Mouse (Mus musculus) embryonic facial prominence, embryonic 15.5 days (tissue): ENCODE data around the gene Il4. TPM values are rescaled to one million over a fixed set of nuclear protein-coding genes. Genes with fewer than 3 reads are reported as not detected.
"Not testable (repeated sequence)": the region's sequence is repeated elsewhere in the genome, so short reads cannot be mapped to it uniquely, and the experiment has no call there.

Experiments used
- ATAC-seq: fragments of 200-750 bp; cut with Nextera tagmentation; 2 replicates; pipeline ENCODE4 v1.8.0; 2017; ENCODE audit warnings: low read depth, moderate TSS enrichment; ENCODE audit not compliant: insufficient number of reproducible peaks, low FRiP score, low TSS enrichment
- H3K27ac ChIP-seq: fragments of 300-500 bp; sonication (generic); replicated peaks from 2 replicates; pipeline ENCODE4 v1.5.1; 2015; ENCODE audit warnings: mild to moderate bottlenecking, inconsistent platforms
- H3K27me3 ChIP-seq: fragments of 300-500 bp; sonication (generic); 2 replicates; pipeline ENCODE4 v1.6.1; 2015; ENCODE audit warnings: inconsistent platforms
- H3K36me3 ChIP-seq: fragments of 300-500 bp; sonication (generic); 2 replicates; pipeline ENCODE4 v1.6.1; 2015; ENCODE audit warnings: mild to moderate bottlenecking, inconsistent platforms
- H3K4me1 ChIP-seq: fragments of 300-500 bp; sonication (generic); 2 replicates; pipeline ENCODE4 v1.6.1; 2015; ENCODE audit warnings: inconsistent platforms
- H3K4me2 ChIP-seq: fragments of 300-500 bp; sonication (generic); replicated peaks from 2 replicates; pipeline ENCODE4 v1.6.1; 2015; ENCODE audit warnings: mild to moderate bottlenecking, inconsistent platforms
- H3K4me3 ChIP-seq: fragments of 300-500 bp; sonication (generic); replicated peaks from 2 replicates; pipeline ENCODE4 v1.5.1; 2015; ENCODE audit warnings: mild to moderate bottlenecking, inconsistent platforms
- H3K9ac ChIP-seq: fragments of 300-500 bp; sonication (generic); 2 replicates; pipeline ENCODE4 v1.6.1; 2015; ENCODE audit warnings: inconsistent platforms
- H3K9me3 ChIP-seq: fragments of 300-500 bp; sonication (generic); replicated peaks from 2 replicates; pipeline ENCODE4 v1.6.1; 2016; ENCODE audit warnings: inconsistent platforms
- WGBS: fragments of 180-500 bp; shearing (Covaris S2); methylation state at CpG from one replicate; pipeline ENCODE4 v1.1.7; 2015; 5-methylcytosine and 5-hydroxymethylcytosine counted together
- polyA plus RNA-seq: library from polyadenylated mRNA; unstranded; fragments of >200 nt; fragmentation: Nextera tagmentation; extraction: Ambion mirVana; gene quantifications from 2 replicates; pipeline ENCODE4 v1.2.1, GENCODE M21; 2015

Il4 gene
- polyA plus RNA-seq, 1 experiment from 2014 or later, result 2.6 TPM

DNA sequence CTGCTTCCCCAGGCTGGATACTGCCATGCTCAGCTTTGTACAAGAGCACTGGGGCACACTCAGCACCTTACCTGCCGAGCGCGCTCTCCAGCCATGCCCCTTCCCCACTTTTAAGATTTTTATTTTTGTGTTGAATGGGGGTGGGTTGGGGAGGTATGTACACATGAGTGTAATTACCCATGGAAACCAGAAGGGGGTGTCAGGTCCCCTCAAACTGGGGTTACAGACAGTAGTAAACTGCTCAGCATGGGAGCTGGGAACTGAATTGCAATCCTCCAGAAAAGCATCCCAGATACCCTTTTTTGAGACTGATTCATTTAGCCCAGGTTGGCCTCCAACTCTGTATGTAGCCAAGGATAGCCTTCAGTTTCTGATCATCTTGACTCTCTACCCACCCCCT is 13.5 kb downstream of the Il4 start:
- H3K9me3 ChIP-seq, result no peaks in the 10 kb centered on the region
- no peak overlapping the region for H3K27ac ChIP-seq
- no peak overlapping the region for H3K9ac ChIP-seq
- no peak for ATAC-seq
- no peak overlapping the region for H3K4me3 ChIP-seq
- H3K4me2 ChIP-seq, result no peak overlapping the region
- H3K36me3 ChIP-seq, result peaks cover 19% of the 10 kb centered on the region
- 96% methylated on average over 3 of the region's 3 CpGs for WGBS
- no peaks in the 10 kb centered on the region for H3K27me3 ChIP-seq
- H3K4me1 ChIP-seq, result no peaks in the 10 kb centered on the region

DNA sequence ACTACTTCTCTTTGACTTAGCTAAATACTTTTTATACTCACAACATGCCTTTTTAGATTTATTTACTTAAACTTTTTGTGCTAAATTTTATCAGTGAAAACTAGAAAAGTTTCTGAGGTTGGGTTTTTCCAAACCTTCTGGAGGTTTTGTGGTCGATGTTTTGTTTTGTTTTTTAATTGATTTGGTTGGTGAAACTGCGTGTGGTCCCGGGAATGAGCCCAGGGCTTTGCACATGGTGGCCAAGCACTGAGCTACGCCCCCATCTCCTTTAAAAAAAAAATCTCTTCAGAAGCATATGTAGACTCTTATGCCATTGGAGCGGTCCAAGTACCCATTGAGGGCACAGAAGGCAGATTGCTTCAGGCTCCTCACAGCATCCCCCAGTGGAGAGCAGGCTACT is 27.4 kb downstream of the Il4 start:
- H3K4me1 ChIP-seq, result no peaks in the 10 kb centered on the region
- 82% methylated on average over 5 of the region's 5 CpGs for WGBS
- H3K27me3 ChIP-seq, result no peaks in the 10 kb centered on the region
- no peaks in the 10 kb centered on the region for H3K9me3 ChIP-seq
- ATAC-seq, result no peak
- H3K9ac ChIP-seq, result no peak overlapping the region
- H3K36me3 ChIP-seq, result peaks cover 60% of the 10 kb centered on the region
- H3K27ac ChIP-seq, result no peak overlapping the region
- H3K4me3 ChIP-seq, result no peak overlapping the region
- H3K4me2 ChIP-seq, result no peak overlapping the region

DNA sequence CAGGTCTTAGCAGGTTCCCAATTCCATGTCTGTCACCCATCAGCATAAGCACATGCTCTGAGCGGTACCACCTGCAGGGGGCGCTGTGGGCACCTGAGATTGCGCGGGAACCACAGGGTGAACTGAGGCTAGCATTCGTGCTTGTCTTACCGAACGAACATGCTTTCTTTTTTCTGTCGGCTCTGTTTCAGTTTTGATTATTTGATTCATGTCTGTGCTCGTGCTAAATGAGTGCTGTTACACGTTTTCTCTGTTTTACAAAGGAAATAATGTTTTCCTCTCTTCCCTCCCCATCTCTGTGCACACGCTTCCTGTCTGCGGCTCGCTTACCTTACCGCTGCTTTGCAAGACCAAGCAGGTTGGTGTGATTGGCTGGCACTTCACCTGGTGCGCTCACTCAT is 28.1 kb downstream of the Il4 start:
- H3K27ac ChIP-seq, result no peak overlapping the region
- H3K4me2 ChIP-seq, result no peak overlapping the region
- no peaks in the 10 kb centered on the region for H3K4me1 ChIP-seq
- H3K9me3 ChIP-seq, result no peaks in the 10 kb centered on the region
- H3K36me3 ChIP-seq, result peaks cover 62% of the 10 kb centered on the region
- ATAC-seq, result no peak
- no peak overlapping the region for H3K9ac ChIP-seq
- H3K27me3 ChIP-seq, result no peaks in the 10 kb centered on the region
- no peak overlapping the region for H3K4me3 ChIP-seq
- 36% methylated on average over 15 of the region's 15 CpGs for WGBS

DNA sequence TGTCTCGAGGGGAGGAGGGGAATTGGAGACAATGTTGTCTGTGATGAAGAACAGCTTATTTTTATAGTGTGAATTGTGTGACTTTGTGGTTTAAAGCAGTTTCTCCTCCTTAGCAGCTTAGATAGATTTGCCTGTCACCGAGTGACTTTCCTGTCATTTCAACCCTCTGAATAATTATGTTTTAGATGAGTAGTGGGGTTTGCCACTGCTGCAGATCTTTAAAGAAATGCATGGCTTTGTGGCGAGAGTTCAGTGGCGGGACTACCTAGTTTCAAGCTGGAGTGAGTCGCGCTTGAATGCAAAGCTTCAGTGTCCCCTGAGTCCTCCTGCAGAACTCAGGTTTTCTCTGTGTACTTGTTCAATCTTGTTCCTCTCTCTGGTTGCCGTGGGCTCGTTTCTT is 30.2 kb downstream of the Il4 start:
- H3K9me3 ChIP-seq, result no peaks in the 10 kb centered on the region
- H3K36me3 ChIP-seq, result peaks cover 60% of the 10 kb centered on the region
- no peaks in the 10 kb centered on the region for H3K27me3 ChIP-seq
- 69% methylated on average over 8 of the region's 8 CpGs for WGBS
- no peak overlapping the region for H3K9ac ChIP-seq
- no peak overlapping the region for H3K27ac ChIP-seq
- ATAC-seq, result no peak
- H3K4me1 ChIP-seq, result no peaks in the 10 kb centered on the region
- no peak overlapping the region for H3K4me2 ChIP-seq
- H3K4me3 ChIP-seq, result no peak overlapping the region

DNA sequence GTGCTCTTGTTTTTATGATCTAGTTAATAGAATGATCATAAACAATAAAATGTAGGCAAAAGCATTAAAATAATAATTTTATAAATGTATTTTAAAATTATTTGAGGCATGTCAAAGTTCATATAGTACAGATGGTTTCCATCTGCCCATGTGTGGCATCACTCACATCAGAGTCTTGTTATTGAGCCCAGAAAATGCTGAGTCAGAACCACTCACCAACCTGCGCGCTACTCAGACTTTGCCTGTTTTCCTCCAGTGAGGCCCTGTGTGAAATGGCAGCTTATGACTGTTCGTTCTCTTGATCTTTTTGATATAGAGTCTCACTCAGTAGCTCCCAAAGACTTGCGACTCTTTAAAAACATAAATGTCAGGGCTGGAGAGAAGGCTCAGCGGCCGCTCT is 33.0 kb downstream of the Il4 start:
- no peaks in the 10 kb centered on the region for H3K4me1 ChIP-seq
- WGBS, result 92% methylated on average over 6 of the region's 6 CpGs
- H3K9me3 ChIP-seq, result no peaks in the 10 kb centered on the region
- ATAC-seq, result no peak
- no peaks in the 10 kb centered on the region for H3K27me3 ChIP-seq
- no peak overlapping the region for H3K9ac ChIP-seq
- no peak overlapping the region for H3K4me2 ChIP-seq
- H3K36me3 ChIP-seq, result peaks cover 61% of the 10 kb centered on the region
- no peak overlapping the region for H3K4me3 ChIP-seq
- H3K27ac ChIP-seq, result no peak overlapping the region

DNA sequence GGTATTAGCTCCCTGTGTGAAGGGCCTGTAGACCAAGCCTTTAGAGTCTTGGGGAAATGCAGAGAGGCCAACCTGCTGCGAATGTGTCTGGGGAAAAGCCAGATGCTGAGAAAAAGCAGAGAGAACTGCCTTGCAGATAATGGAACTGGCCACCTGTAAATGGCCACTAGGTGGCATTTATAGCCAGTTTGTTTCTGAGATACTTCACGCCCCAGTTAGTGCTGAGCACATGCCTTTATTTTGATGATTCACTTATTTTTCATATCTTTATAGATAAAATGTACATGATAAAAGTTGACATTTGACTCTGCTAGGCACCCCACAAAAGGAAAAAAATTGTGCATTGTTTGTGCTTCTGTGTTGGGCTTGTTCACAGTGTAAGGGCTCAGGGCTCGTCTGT is 33.6 kb downstream of the Il4 start:
- Histone ChIP-seq H3K4me1 (no peaks in the 10 kb centered on the region), H3K4me3 (no peak overlapping the region), H3K36me3 (peaks cover 66% of the 10 kb centered on the region), H3K4me2 (no peak overlapping the region), H3K27me3 (no peaks in the 10 kb centered on the region), H3K27ac (no peak overlapping the region), H3K9ac (no peak overlapping the region), H3K9me3 (no peaks in the 10 kb centered on the region)
- no peak for ATAC-seq
- WGBS, result 68% methylated on average over 3 of the region's 3 CpGs

DNA sequence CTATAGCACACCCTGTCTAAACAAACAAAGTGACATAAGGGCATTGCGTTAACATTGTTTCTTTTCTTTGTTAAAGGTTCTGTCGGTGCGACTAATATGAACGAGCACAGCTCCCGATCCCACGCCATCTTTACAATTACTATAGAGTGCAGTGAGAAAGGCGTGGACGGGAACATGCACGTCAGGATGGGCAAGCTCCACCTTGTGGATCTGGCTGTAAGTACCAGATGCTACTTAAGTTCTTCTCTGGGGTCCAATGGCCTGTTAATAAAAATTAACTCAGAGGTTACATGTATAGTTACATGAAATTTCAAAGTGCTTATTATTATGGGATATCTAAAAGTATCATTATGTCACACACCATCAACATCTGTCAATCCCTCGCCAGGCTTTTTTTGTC is 35.3 kb downstream of the Il4 start:
- ATAC-seq, result no peak
- H3K4me3 ChIP-seq, result no peak overlapping the region
- H3K36me3 ChIP-seq, result peaks cover 60% of the 10 kb centered on the region
- no peak overlapping the region for H3K27ac ChIP-seq
- no peak overlapping the region for H3K9ac ChIP-seq
- no peaks in the 10 kb centered on the region for H3K9me3 ChIP-seq
- no peaks in the 10 kb centered on the region for H3K4me1 ChIP-seq
- H3K4me2 ChIP-seq, result no peak overlapping the region
- 76% methylated on average over 10 of the region's 10 CpGs for WGBS
- no peaks in the 10 kb centered on the region for H3K27me3 ChIP-seq

DNA sequence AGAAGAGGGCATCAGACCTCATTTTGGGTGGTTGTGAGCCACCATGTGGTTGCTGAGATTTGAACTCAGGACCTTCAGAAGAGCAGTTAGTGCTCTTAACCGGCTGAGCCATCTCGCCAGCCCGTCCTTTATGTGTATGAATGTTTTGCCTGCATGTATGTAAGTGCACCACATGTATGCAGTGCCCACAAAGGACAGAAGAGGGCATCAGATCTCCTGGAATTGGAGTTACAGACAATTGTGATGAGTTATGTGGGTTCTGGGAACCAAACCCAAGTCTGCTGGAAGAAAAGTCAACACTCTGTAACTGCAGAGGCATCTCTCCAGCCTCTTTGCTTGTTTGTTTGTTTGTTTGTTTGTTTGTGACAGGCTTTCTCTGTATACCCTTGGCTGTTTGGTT is 37.9 kb downstream of the Il4 start:
- no peak for ATAC-seq
- H3K4me1 ChIP-seq, result no peaks in the 10 kb centered on the region
- H3K27me3 ChIP-seq, result no peaks in the 10 kb centered on the region
- no peak overlapping the region for H3K27ac ChIP-seq
- 91% methylated on average over 3 of the region's 3 CpGs for WGBS
- peaks cover 49% of the 10 kb centered on the region for H3K36me3 ChIP-seq
- no peaks in the 10 kb centered on the region for H3K9me3 ChIP-seq
- no peak overlapping the region for H3K4me2 ChIP-seq
- H3K9ac ChIP-seq, result no peak overlapping the region
- H3K4me3 ChIP-seq, result no peak overlapping the region

DNA sequence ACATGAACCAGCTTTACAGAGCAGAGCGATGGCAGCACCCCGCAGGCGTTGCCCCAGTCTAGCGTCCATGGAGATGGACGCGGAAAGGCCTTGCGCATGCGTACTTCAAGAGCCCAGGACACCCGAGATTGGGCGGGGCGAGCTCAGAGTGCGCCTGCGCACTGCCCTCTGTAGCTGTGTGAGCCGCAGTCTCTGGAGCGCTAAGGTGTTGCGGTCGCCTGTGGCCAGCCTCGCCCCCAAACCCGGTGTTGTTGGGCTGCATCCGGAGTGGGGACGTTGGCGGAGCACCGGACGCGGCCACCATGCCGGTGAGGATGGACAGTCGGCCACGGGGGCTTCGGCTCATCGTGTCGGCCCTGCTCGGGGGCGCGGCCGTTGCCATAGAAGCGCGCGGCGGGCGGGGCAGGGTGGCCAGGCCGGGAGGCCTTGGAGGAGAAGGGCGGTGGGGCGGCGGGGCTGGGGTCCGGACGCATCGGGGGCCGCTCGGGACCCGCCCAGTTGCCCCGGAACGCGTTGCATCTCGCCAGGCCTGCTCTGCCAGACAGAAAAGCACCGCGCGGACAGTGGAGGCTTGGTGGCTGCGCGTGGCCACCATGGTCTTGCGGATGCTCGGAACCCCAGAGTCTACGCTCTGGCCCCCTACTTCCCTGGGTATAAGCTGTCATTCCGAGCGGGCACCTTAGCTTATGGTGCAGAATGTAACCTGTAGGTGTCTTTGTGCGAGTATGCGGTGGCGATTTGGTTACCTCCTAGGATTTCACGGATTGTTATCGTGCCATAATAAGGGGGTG is 51.0 kb downstream of the Il4 start, which contains the start of gene Kif3a:
TSS of gene Kif3a (plus strand) at position 156 of the 791 bp plus-strand sequence.
- Histone ChIP-seq H3K36me3 (peaks cover 12% of the 10 kb centered on the region; the same call in 1 of the 2 replicates), H3K27me3 (no peaks in the 10 kb centered on the region), H3K9ac (peak within 1 kb of the TSS; percentile 63), H3K4me2 (peak within 1 kb of the TSS; percentile 76), H3K9me3 (no peaks in the 10 kb centered on the region), H3K4me1 (peaks cover 12% of the 10 kb centered on the region; the same call in 1 of the 2 replicates), H3K27ac (peak within 1 kb of the TSS; percentile 17; the same call in 1 of the 2 replicates), H3K4me3 (peak within 1 kb of the TSS; percentile 66)
- under 1% methylated on average over 64 of the region's 69 CpGs for WGBS
- peak; percentile 96 for ATAC-seq

DNA sequence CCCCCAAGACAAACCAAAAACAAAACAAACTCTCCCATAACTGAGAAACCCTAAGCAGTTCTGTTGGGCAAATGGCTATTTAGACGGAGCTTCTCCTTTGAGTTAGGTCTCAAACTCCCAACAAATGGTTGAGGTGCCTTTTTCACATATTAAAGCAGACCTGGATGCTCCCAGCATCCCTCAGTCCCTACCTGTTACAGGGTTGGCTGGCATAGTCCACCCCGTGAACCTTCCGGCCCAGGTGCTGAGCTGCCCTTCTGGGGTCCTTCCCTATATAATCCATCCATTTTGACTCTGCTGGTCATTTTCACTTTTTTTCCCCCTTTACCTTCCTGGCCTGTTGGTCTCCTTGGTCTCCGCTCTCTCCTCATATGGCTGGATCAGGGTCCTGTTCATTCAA is 51.8 kb downstream of the Il4 start:
- peak overlapping the region; percentile 66 for H3K4me3 ChIP-seq
- no peaks in the 10 kb centered on the region for H3K27me3 ChIP-seq
- 88% methylated on average over 4 of the region's 4 CpGs for WGBS
- H3K9me3 ChIP-seq, result no peaks in the 10 kb centered on the region
- no peak for ATAC-seq
- H3K36me3 ChIP-seq, result peaks cover 12% of the 10 kb centered on the region; the same call in 1 of the 2 replicates
- no peak overlapping the region for H3K27ac ChIP-seq
- 0 out of 2 replicates have a peak overlapping the region, but pooled peaks have one; percentile 63 for H3K9ac ChIP-seq
- H3K4me2 ChIP-seq, result peak overlapping the region; percentile 76
- H3K4me1 ChIP-seq, result peaks cover 12% of the 10 kb centered on the region; the same call in 1 of the 2 replicates

DNA sequence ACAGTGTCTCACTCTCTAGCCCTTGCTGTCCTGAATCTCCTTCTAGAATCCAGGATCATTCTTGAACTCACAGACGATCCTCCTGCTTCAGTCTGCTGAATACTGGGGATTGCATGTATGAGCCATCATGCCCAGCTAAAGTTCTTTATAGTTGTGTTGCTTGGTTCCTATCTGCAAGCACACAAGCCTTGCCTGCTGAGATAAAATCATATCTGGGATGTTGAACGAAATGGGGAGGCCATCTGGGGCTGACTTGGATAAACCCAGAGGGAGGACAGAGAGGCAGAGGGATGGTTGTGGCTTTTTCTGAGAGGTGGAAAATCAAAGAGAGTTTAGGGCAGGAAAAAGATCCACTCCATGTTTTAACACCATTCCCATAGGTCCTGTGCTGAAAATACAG is 56.5 kb downstream of the Il4 start:
- no peak for ATAC-seq

DNA sequence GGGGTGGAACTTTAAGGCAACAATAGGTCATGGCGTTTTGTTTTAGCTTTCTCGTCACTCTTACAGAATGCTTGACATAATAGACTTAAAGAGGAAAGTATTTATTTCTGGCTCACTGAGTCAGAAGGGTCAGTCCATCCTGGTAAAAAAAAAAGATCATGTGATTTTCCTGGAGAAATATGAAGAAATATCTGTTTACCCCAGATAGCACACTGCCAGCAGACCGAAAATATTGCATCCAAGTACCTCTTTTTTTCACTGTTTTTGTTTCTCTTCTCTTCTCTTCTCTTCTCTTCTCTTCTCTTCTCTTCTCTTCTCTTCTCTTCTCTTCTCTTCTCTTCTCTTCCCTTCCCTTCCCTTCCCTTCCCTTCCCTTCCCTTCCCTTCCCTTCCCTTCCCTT is 58.5 kb downstream of the Il4 start:
- H3K9me3 ChIP-seq, H3K9ac ChIP-seq, ATAC-seq, H3K27me3 ChIP-seq, H3K4me3 ChIP-seq, H3K4me1 ChIP-seq, H3K4me2 ChIP-seq, H3K36me3 ChIP-seq, H3K27ac ChIP-seq: not testable (repeated sequence)
- WGBS, result 69% methylated on average over 2 of the region's 3 CpGs

More for the DNA sequence above, 56.5 kb downstream of the Il4 start:
- Histone ChIP-seq H3K4me1 (0 out of 2 replicates have a peak, but pooled peaks cover 4% of the 10 kb centered on the region), H3K4me2 (no peak overlapping the region), H3K4me3 (no peak overlapping the region), H3K27me3 (no peaks in the 10 kb centered on the region), H3K27ac (no peak overlapping the region), H3K9ac (no peak overlapping the region), H3K36me3 (no peaks in the 10 kb centered on the region), H3K9me3 (no peaks in the 10 kb centered on the region)
- 78% methylated on average over 2 of the region's 2 CpGs for WGBS
